1 mouse cellular context compared by ENCODE assay signal in the genomic region with DNA sequence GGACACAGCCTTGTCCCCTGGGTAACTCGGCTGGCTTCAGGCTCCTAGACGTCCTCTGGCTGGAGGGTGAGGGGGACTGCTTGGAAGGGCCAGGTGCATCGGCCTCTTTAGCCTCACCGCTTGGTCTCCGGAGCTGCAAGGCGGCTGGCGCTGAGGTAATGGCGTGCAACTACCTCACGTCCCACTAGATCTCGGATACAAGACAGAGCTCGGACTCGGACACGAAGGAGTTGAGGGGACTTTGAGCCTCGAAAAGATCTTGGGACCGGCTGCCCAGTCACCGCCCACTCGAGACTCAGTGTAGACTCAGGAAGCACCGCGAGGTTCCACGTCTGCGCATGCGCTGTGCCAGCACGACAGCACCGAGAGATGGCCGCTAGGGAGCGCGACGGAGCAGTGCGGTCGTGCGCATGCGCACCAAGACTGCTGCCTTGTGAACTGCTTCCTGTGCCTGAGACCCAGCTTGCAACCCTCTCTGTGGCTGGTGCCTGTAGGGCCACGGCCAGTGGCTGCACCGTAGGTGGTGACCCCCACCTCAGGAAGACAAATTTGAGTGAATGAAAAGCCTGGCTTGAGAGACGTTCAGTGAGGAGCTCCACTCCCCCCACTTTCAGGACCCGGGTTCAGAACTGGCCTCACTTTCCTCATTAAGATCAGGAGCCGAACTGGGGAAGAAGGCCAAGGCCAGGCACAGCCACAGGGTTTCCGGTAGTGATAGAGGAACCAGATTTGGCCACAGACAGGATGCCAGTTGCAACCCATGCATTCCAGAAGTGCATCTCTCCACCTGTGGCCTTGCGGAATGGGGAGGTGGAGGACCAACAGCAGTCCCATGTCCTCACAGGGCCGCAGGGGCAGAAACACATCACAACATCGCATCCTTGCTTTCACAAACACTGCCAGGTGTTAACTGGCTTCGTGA.
TF ChIP-seq lines count a peak whose summit lies in the region.

No protein-coding gene starts in this region.

TF ChIP-seq in CH12.LX, 34 proteins besides CTCF, POLR2A, EP300 and RAD21 (continued from another document):
- peak; percentile 78 for TF ChIP-seq HCFC1 (IDR thresholded peaks at IDR 0.05; ENCODE audit: low read depth, low read length)
- TF ChIP-seq USF1 (IDR thresholded peaks at IDR 0.05; ENCODE audit: low read depth, low read length): no peak
- TF ChIP-seq MAFK (IDR thresholded peaks at IDR 0.05; ENCODE audit: insufficient replicate concordance, low read length): no peak
- no peak; the same call in 1 of the 2 replicates for TF ChIP-seq MEF2A (IDR thresholded peaks at IDR 0.05; ENCODE audit: borderline replicate concordance, low read depth, low read length)
- no peak for TF ChIP-seq ETS1 (conservative IDR thresholded peaks at IDR 0.05; ENCODE audit: low read depth, low read length)
- 0 out of 2 replicates have a peak, but pooled peaks have one; percentile 43 for TF ChIP-seq KAT2A (IDR thresholded peaks at IDR 0.05; ENCODE audit: insufficient replicate concordance, low read length)
- no peak for TF ChIP-seq JUND (conservative IDR thresholded peaks at IDR 0.05; ENCODE audit: low read depth, low read length)
- no peak for TF ChIP-seq RCOR1 (conservative IDR thresholded peaks at IDR 0.05; ENCODE audit: low read depth, low read length)
- TF ChIP-seq ZKSCAN1 (IDR thresholded peaks at IDR 0.05; ENCODE audit: borderline replicate concordance, low read depth, low read length): no peak
- no peak for TF ChIP-seq MAZ (IDR thresholded peaks at IDR 0.05; ENCODE audit: low read depth, low read length)
- TF ChIP-seq SIN3A (IDR thresholded peaks at IDR 0.05; ENCODE audit: low read length): peak; percentile 66
- TF ChIP-seq ZC3H11A (IDR thresholded peaks at IDR 0.05; ENCODE audit: low read depth, low read length): no peak
- TF ChIP-seq ELF1 (IDR thresholded peaks at IDR 0.05; ENCODE audit: low read depth, low read length): peak; percentile 93
- peak; percentile 97 for TF ChIP-seq NELFE (IDR thresholded peaks at IDR 0.05; ENCODE audit: low read depth, low read length)
- no peak for TF ChIP-seq PAX5 (IDR thresholded peaks at IDR 0.05; ENCODE audit: low read length)
- peak; percentile 54; the same call in 1 of the 2 replicates for TF ChIP-seq ZMIZ1 (IDR thresholded peaks at IDR 0.05; ENCODE audit: low read depth, low read length)
- TF ChIP-seq USF2 (conservative IDR thresholded peaks at IDR 0.05; ENCODE audit: low read depth, low read length): no peak
- 0 out of 2 replicates have a peak, but pooled peaks have one; percentile 16 for TF ChIP-seq MAX (IDR thresholded peaks at IDR 0.05; ENCODE audit: low read length)
- TF ChIP-seq JUN (IDR thresholded peaks at IDR 0.05; ENCODE audit: insufficient read depth, low read depth, low read length): no peak; the same call in 1 of the 2 replicates
- TF ChIP-seq TCF12 (IDR thresholded peaks at IDR 0.05; ENCODE audit: low read depth, low read length): peak; percentile 90
- peak; percentile 79; the same call in 1 of the 2 replicates for TF ChIP-seq MXI1 (IDR thresholded peaks at IDR 0.05; ENCODE audit: low read depth, low read length)
- no peak for TF ChIP-seq ZNF384 (IDR thresholded peaks at IDR 0.05; ENCODE audit: low read depth, low read length)
